Mouse (Mus musculus): Measurements from ENCODE around the gene Usp48.

GRCm38 (mm10) chr4:137609281-137609680 lies 15.7 kb downstream of the Usp48 start:
- TF ChIP-seq CTCF (IDR thresholded peaks at IDR 0.05; ENCODE audit: low read depth) (no peak), EP300 (IDR thresholded peaks at IDR 0.05; ENCODE audit: low read depth) (no peak)

Measured in liver, embryonic 14.5 days (tissue).